Mouse (Mus musculus) CH12.LX (cell line): Measurements from ENCODE around the gene Tnfrsf19. TPM values are rescaled to one million over a fixed set of nuclear protein-coding genes. Genes with fewer than 3 reads are reported as not detected.

Experiments
- DNase-seq: peaks from one replicate; pipeline ENCODE4 v3.0.0-alpha.2; 2013; ENCODE audit errors: extremely low read depth
- H3K27ac ChIP-seq: 2 replicates; pipeline ENCODE4 v1.5.1; 2012; ENCODE audit warnings: low read depth, mild to moderate bottlenecking, control low read depth, moderate library complexity; ENCODE audit not compliant: insufficient read depth
- H3K27me3 ChIP-seq: replicated peaks from 2 replicates; pipeline ENCODE3; 2012; ENCODE audit warnings: inconsistent platforms
- H3K36me3 ChIP-seq, 2 experiments: replicated peaks in 1 of 2; 2 replicates each; pipeline versions ENCODE3 to v1.6.1; 2012; ENCODE audit warnings: inconsistent platforms in 1 of 2, low read length in 1 of 2, mild to moderate bottlenecking in 1 of 2, mixed read lengths in 1 of 2, moderate library complexity in 1 of 2; ENCODE audit not compliant: control insufficient read depth in 1 of 2, insufficient read depth in 1 of 2
- H3K4me1 ChIP-seq, 2 experiments: 2 replicates each; pipeline ENCODE4 v1.6.1; 2012; ENCODE audit warnings: inconsistent platforms in 1 of 2, moderate library complexity in 1 of 2; ENCODE audit not compliant: insufficient read depth in 2 of 2, control insufficient read depth in 1 of 2
- H3K4me2 ChIP-seq: 2 replicates; pipeline ENCODE4 v1.6.1; 2012; ENCODE audit warnings: low read depth, mild to moderate bottlenecking, control low read depth; ENCODE audit not compliant: poor library complexity, insufficient read depth, severe bottlenecking
- H3K4me3 ChIP-seq, 3 experiments: fragments of 150-350 bp in 1 of 3; sonication (generic) in 1 of 3; replicated peaks in 1 of 3; 2 replicates each; pipeline versions ENCODE3 to v1.5.1; 2011 to 2012; ENCODE audit warnings: low read depth in 2 of 3, low read length in 2 of 3, mild to moderate bottlenecking in 2 of 3, moderate library complexity in 2 of 3, control low read depth in 1 of 3, improper control_type of control experiment in 1 of 3, inconsistent platforms in 1 of 3, mixed read lengths in 1 of 3; ENCODE audit not compliant: poor library complexity in 1 of 3
- H3K79me2 ChIP-seq: replicated peaks from 2 replicates; pipeline ENCODE4 v1.6.1; 2012; ENCODE audit warnings: mild to moderate bottlenecking, moderate library complexity; ENCODE audit not compliant: control insufficient read depth, poor library complexity, insufficient read depth, severe bottlenecking; ENCODE audit errors: extremely low read depth
- H3K9ac ChIP-seq: 2 replicates; pipeline ENCODE4 v1.6.1; 2012; ENCODE audit warnings: low read depth, mild to moderate bottlenecking, control low read depth, moderate library complexity; ENCODE audit not compliant: insufficient read depth
- H3K9me3 ChIP-seq: replicated peaks from 2 replicates; pipeline ENCODE3; 2012; ENCODE audit warnings: low read length, inconsistent platforms, mixed read lengths
- CHD2 ChIP-seq: IDR thresholded peaks from 2 replicates; pipeline ENCODE4 v1.6.1; 2011; ENCODE audit warnings: low read length, improper control_type of control experiment
- CTCF ChIP-seq, 2 experiments: IDR thresholded peaks in 1 of 2; conservative IDR thresholded peaks in 1 of 2; 2 replicates each; pipeline ENCODE4 v1.5.1; 2011 to 2012; ENCODE audit warnings: low read depth in 2 of 2, low read length in 2 of 2, improper control_type of control experiment in 1 of 2, inconsistent platforms in 1 of 2, mild to moderate bottlenecking in 1 of 2, moderate library complexity in 1 of 2
- ELF1 ChIP-seq: IDR thresholded peaks from 2 replicates; pipeline ENCODE4 v1.6.1; 2014; ENCODE audit warnings: low read depth, mild to moderate bottlenecking, inconsistent platforms, low read length, improper control_type of control experiment
- HCFC1 ChIP-seq: IDR thresholded peaks from 2 replicates; pipeline ENCODE4 v1.6.1; 2012; ENCODE audit warnings: low read depth, mild to moderate bottlenecking, inconsistent platforms, low read length, improper control_type of control experiment
- JUN ChIP-seq: IDR thresholded peaks from 2 replicates; pipeline ENCODE4 v1.6.1; 2011; ENCODE audit warnings: low read depth, mild to moderate bottlenecking, low read length, improper control_type of control experiment, moderate library complexity; ENCODE audit not compliant: insufficient read depth
- MAFK ChIP-seq: IDR thresholded peaks from 2 replicates; pipeline ENCODE4 v1.6.1; 2011; ENCODE audit warnings: low read length, improper control_type of control experiment; ENCODE audit not compliant: insufficient replicate concordance
- MAX ChIP-seq: IDR thresholded peaks from 2 replicates; pipeline ENCODE4 v1.6.1; 2011; ENCODE audit warnings: low read length, improper control_type of control experiment
- MAZ ChIP-seq: IDR thresholded peaks from 2 replicates; pipeline ENCODE4 v1.6.1; 2012; ENCODE audit warnings: low read depth, mild to moderate bottlenecking, inconsistent platforms, low read length, improper control_type of control experiment, moderate library complexity
- MEF2A ChIP-seq: IDR thresholded peaks from 2 replicates; pipeline ENCODE4 v1.6.1; 2014; ENCODE audit warnings: low read depth, mild to moderate bottlenecking, inconsistent platforms, low read length, improper control_type of control experiment, borderline replicate concordance
- NRF1 ChIP-seq: IDR thresholded peaks from 2 replicates; pipeline ENCODE4 v1.6.1; 2014; ENCODE audit warnings: low read depth, mild to moderate bottlenecking, inconsistent platforms, low read length, improper control_type of control experiment, moderate library complexity
- PAX5 ChIP-seq: IDR thresholded peaks from 2 replicates; pipeline ENCODE4 v1.6.1; 2012; ENCODE audit warnings: low read length, inconsistent platforms, mixed read lengths
- POLR2AphosphoS2 ChIP-seq: IDR thresholded peaks from 2 replicates; pipeline ENCODE4 v1.6.1; 2011; ENCODE audit warnings: low read depth, low read length, improper control_type of control experiment
- RCOR1 ChIP-seq: conservative IDR thresholded peaks from 2 replicates; pipeline ENCODE4 v1.6.1; 2012; ENCODE audit warnings: low read depth, mild to moderate bottlenecking, inconsistent platforms, low read length, improper control_type of control experiment
- TBP ChIP-seq: conservative IDR thresholded peaks from 2 replicates; pipeline ENCODE4 v1.6.1; 2011; ENCODE audit warnings: low read depth, low read length, improper control_type of control experiment
- UBTF ChIP-seq: IDR thresholded peaks from 2 replicates; pipeline ENCODE4 v1.6.1; 2012; ENCODE audit warnings: low read depth, mild to moderate bottlenecking, inconsistent platforms, low read length, improper control_type of control experiment, moderate library complexity
- USF1 ChIP-seq: IDR thresholded peaks from 2 replicates; pipeline ENCODE4 v1.6.1; 2014; ENCODE audit warnings: low read depth, mild to moderate bottlenecking, inconsistent platforms, low read length, improper control_type of control experiment
- ZKSCAN1 ChIP-seq: IDR thresholded peaks from 2 replicates; pipeline ENCODE4 v1.6.1; 2012; ENCODE audit warnings: low read depth, inconsistent platforms, low read length, improper control_type of control experiment, borderline replicate concordance
- ZNF384 ChIP-seq: IDR thresholded peaks from 2 replicates; pipeline ENCODE4 v1.6.1; 2012; ENCODE audit warnings: low read depth, low read length, improper control_type of control experiment, inconsistent platforms
- dilution Hi-C: fragments of 300-500 bp; cut with MboI; formaldehyde crosslinking; loops from 2 replicates; pipeline ENCODE4 v1.14.3; 2020; ENCODE audit warnings: low sequenced_read_pairs; ENCODE audit not compliant: extremely low pct_unique_long_range_greater_than_20kb, extremely low pct_ligation_motif_present
- in situ Hi-C: fragments of 300-500 bp; cut with MboI; formaldehyde crosslinking; loops from 3 replicates; pipeline ENCODE4 v1.14.3; 2019; ENCODE audit warnings: low sequenced_read_pairs, low pct_ligation_motif_present, low pct_unique_long_range_greater_than_20kb, mixed read lengths
- polyA plus RNA-seq: library from polyadenylated mRNA; unstranded; fragments of >175 nt; gene quantifications from 2 replicates; pipeline ENCODE4 v1.2.1, GENCODE M21; 2012; ENCODE audit warnings: low read depth; ENCODE audit not compliant: insufficient read length
- total RNA-seq, 2 experiments: library from RNA; depleted of rRNA; stranded (reverse); fragments of 300-350 nt in 1 of 2; fragments of >200 nt in 1 of 2; gene quantifications; 2 replicates each; pipeline ENCODE4 v1.2.3; 2012 to 2014

Gene Tnfrsf19
- total RNA-seq (2012; rRNA removed), result 1.8 and 4.4 TPM in 2 replicates
- 5.5 and 6.5 TPM in 2 replicates for total RNA-seq (2014; rRNA removed)
- polyA plus RNA-seq, result 4.6 and 5.1 TPM in 2 replicates

DNA sequence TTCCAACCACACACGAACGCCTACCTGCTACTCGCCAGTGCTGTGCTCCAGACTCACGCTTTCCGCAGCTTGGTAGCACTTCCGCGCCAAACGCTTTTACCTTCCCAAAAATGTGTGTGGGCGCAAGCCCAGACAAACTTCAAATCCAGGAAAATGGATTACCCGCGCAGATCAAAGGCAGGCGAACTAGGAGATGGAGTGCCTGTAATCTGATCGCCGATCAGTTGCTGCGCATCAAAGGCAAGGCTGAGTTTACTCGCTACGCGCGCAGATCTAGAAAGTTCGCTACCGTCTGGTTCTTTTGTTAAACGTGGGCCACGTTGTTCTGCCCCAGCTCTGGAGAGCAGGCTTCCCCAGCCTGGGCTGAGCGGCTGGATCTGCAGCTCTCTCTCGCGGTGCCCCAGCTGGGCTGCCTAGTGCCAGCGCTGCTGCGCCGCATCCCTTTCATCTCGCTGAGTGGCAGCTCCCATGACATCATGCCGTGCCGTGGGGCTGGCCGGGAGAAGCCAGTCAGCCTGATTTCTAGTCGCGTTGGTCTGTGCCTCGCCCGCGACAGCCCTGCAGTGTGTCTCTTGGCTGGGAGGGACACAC lies at the start of gene Tnfrsf19:
Gene Tnfrsf19, minus strand, starts transcription at position 400 of the 591 bp plus-strand sequence.
- in situ Hi-C loops, result no loop called here
- no peak for DNase-seq
- H3K27ac ChIP-seq, result no peak within 1 kb of the TSS

DNA sequence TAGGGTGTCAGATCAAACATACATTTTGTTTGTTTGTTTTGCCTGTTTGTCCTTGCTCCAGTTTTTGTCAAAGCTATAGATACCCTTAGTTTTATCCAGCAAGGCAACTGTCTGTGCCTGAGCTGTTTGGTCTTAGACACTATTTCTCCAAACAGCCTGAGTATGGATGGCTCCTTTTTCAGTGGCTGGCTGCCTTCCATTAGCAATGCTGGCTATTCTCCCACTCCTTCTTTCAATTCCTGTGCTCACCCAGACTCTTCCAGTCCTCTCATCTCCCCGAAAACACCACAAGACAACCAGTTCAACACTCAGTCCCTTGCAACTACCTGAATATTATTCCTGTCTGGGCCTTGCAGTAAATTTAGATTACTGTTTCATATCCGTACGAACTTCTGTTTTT lies 45.8 kb upstream of the Tnfrsf19 start:
- H3K4me1 ChIP-seq, result peaks cover 2 to 24% of the 10 kb centered on the region in 2 experiments; a peak in 2 of 4 replicates
- dilution Hi-C loops, result no loop called here
- no peak for TF ChIP-seq PAX5
- TF ChIP-seq UBTF, result no peak
- TF ChIP-seq USF1, result no peak
- TF ChIP-seq HCFC1, result no peak
- TF ChIP-seq ZNF384, result no peak
- TF ChIP-seq POLR2AphosphoS2, result no peak
- no peak for TF ChIP-seq ELF1
- no peak for TF ChIP-seq CTCF (conservative IDR thresholded peaks at IDR 0.05 in 1 of 2, IDR thresholded peaks at IDR 0.05 in 1 of 2; ENCODE audit: low read depth in 2 of 2, low read length in 2 of 2)
- TF ChIP-seq ZKSCAN1, result no peak
- TF ChIP-seq MEF2A, result no peak
- no peak for TF ChIP-seq JUN
- TF ChIP-seq MAZ, result no peak
- no peak for TF ChIP-seq CHD2
- TF ChIP-seq RCOR1, result no peak
- TF ChIP-seq TBP, result no peak
- TF ChIP-seq NRF1, result no peak
- TF ChIP-seq MAFK, result no peak

More for the DNA sequence above, at the start of gene Tnfrsf19:
- dilution Hi-C loops, result no loop called here
- H3K36me3 ChIP-seq, result no peaks in the 10 kb centered on the region
- no peaks in the 10 kb centered on the region for H3K79me2 ChIP-seq
- TF ChIP-seq MAX (peak; percentile 38; the same call in 1 of the 2 replicates), MEF2A (no peak)
- no peaks in the 10 kb centered on the region for H3K27me3 ChIP-seq
- peaks cover 5 to 23% of the 10 kb centered on the region in 2 experiments; a peak in 3 of 4 replicates for H3K4me1 ChIP-seq
- H3K4me2 ChIP-seq, result peak within 1 kb of the TSS; percentile 69
- H3K4me3 ChIP-seq, result peak within 1 kb of the TSS in 2 of 3 experiments; percentile 26 to 28
- H3K9me3 ChIP-seq, result no peaks in the 10 kb centered on the region
- H3K9ac ChIP-seq, result peak within 1 kb of the TSS; percentile 7; the same call in 1 of the 2 replicates

More for the DNA sequence above, 45.8 kb upstream of the Tnfrsf19 start:
- no peaks in the 10 kb centered on the region for H3K27me3 ChIP-seq
- H3K4me2 ChIP-seq, result no peak overlapping the region
- H3K9ac ChIP-seq, result no peak overlapping the region
- in situ Hi-C loops, result loop anchor here (25.0 kb wide), 1 partner anchor 555 kb away; no protein-coding TSS in a partner anchor
- no peak for DNase-seq
- H3K79me2 ChIP-seq, result no peaks in the 10 kb centered on the region
- H3K9me3 ChIP-seq, result no peaks in the 10 kb centered on the region
- H3K4me3 ChIP-seq, result no peak overlapping the region
- H3K27ac ChIP-seq, result no peak overlapping the region
- H3K36me3 ChIP-seq, result no peaks in the 10 kb centered on the region
